Mouse (Mus musculus) macrophage (primary cell): ENCODE measurements around the gene Zfp36l1. TPM values are rescaled to one million over a fixed set of nuclear protein-coding genes. Genes with fewer than 3 reads are reported as not detected.
"Not testable (repeated sequence)": the region's sequence is repeated elsewhere in the genome, so short reads cannot be mapped to it uniquely, and the experiment has no call there.

Experiments
- H3K27ac ChIP-seq: fragments of 350-480 bp; formaldehyde crosslinking; 2 replicates; pipeline ENCODE4 v1.9.0; 2021
- H3K36me3 ChIP-seq: fragments of 350-480 bp; formaldehyde crosslinking; 2 replicates; pipeline ENCODE4 v1.9.0; 2021; ENCODE audit errors: inconsistent target
- H3K4me3 ChIP-seq: fragments of 350-480 bp; formaldehyde crosslinking; 2 replicates; pipeline ENCODE4 v1.9.0; 2021; ENCODE audit errors: inconsistent target
- H3K79me2 ChIP-seq: fragments of 350-480 bp; formaldehyde crosslinking; 2 replicates; pipeline ENCODE4 v1.9.0; 2021; ENCODE audit errors: inconsistent target
- WGBS: methylation state at CpG from one replicate; pipeline ENCODE4 v1.1.7; 2026; ENCODE audit warnings: inconsistent platforms; ENCODE audit not compliant: missing documents; 5-methylcytosine and 5-hydroxymethylcytosine counted together
- polyA plus RNA-seq: library from polyadenylated mRNA; stranded (reverse); fragments of 250-400 nt; gene quantifications from 3 replicates; pipeline ENCODE4 v1.2.4, GENCODE M21; 2018; ENCODE audit warnings: inconsistent platforms

Zfp36l1 gene
- polyA plus RNA-seq, 1 experiment from 2014 or later = 127 TPM

- H3K4me3 ChIP-seq, H3K27ac ChIP-seq, H3K36me3 ChIP-seq: not testable (repeated sequence)
- peaks cover 35% of the 10 kb centered on the region for H3K79me2 ChIP-seq
- WGBS = 4% methylated on average over 10 of the region's 11 CpGs
Measured at GRCm38 (mm10) chr12:80108896-80109668, 3.7 kb downstream of the Zfp36l1 start.

- Histone ChIP-seq H3K4me3 (no peak overlapping the region), H3K27ac (no peak overlapping the region), H3K36me3 (no peaks in the 10 kb centered on the region; the same call in 1 of the 2 replicates), H3K79me2 (peaks cover 27% of the 10 kb centered on the region)
- 93% methylated on average over 2 of the region's 3 CpGs for WGBS
Measured at GRCm38 (mm10) chr12:80106896-80107667, 5.7 kb downstream of the Zfp36l1 start.

- Histone ChIP-seq H3K79me2 (peaks cover 20% of the 10 kb centered on the region), H3K4me3 (no peak overlapping the region), H3K27ac (no peak overlapping the region), H3K36me3 (no peaks in the 10 kb centered on the region; the same call in 1 of the 2 replicates)
- 96% methylated on average over 4 of the region's 4 CpGs for WGBS
Measured at GRCm38 (mm10) chr12:80106138-80106895, 6.5 kb downstream of the Zfp36l1 start.

- 73% methylated on average over 5 of the region's 5 CpGs for WGBS
- Histone ChIP-seq H3K36me3 (no peaks in the 10 kb centered on the region), H3K27ac (no peak overlapping the region), H3K79me2 (no peaks in the 10 kb centered on the region), H3K4me3 (no peak overlapping the region)
Measured at GRCm38 (mm10) chr12:80103521-80103973, 9.3 kb downstream of the Zfp36l1 start.

GRCm38 (mm10) chr12:80103089-80103488 lies 9.7 kb downstream of the Zfp36l1 start:
- Histone ChIP-seq H3K4me3 (no peak overlapping the region), H3K27ac (no peak overlapping the region), H3K79me2 (no peaks in the 10 kb centered on the region), H3K36me3 (no peaks in the 10 kb centered on the region)
- 98% methylated on average over 4 of the region's 4 CpGs for WGBS

- no peaks in the 10 kb centered on the region for H3K36me3 ChIP-seq
- no peaks in the 10 kb centered on the region for H3K79me2 ChIP-seq
- 89% methylated on average over 1 of the region's 1 CpGs for WGBS
- H3K27ac ChIP-seq = no peak overlapping the region
- H3K4me3 ChIP-seq = no peak overlapping the region
Measured at GRCm38 (mm10) chr12:80098825-80099224, 14.0 kb downstream of the Zfp36l1 start.

- 79% methylated on average over 6 of the region's 6 CpGs for WGBS
- no peak overlapping the region for H3K4me3 ChIP-seq
- H3K36me3 ChIP-seq = no peaks in the 10 kb centered on the region
- no peak overlapping the region for H3K27ac ChIP-seq
- no peaks in the 10 kb centered on the region for H3K79me2 ChIP-seq
Measured at GRCm38 (mm10) chr12:80096734-80097133, 16.1 kb downstream of the Zfp36l1 start.

GRCm38 (mm10) chr12:80092787-80093186 lies 20.0 kb downstream of the Zfp36l1 start:
- H3K4me3 ChIP-seq = no peak overlapping the region
- no peak overlapping the region for H3K27ac ChIP-seq
- no peaks in the 10 kb centered on the region for H3K36me3 ChIP-seq
- no peaks in the 10 kb centered on the region for H3K79me2 ChIP-seq

GRCm38 (mm10) chr12:80091080-80091479 lies 21.7 kb downstream of the Zfp36l1 start:
- WGBS = 80% methylated on average over 8 of the region's 8 CpGs

GRCm38 (mm10) chr12:80090529-80090928 lies 22.3 kb downstream of the Zfp36l1 start:
- Histone ChIP-seq H3K27ac (no peak overlapping the region), H3K4me3 (no peak overlapping the region), H3K79me2 (no peaks in the 10 kb centered on the region), H3K36me3 (no peaks in the 10 kb centered on the region)
- 100% methylated on average over 3 of the region's 5 CpGs for WGBS

More at GRCm38 (mm10) chr12:80091080-80091479, 21.7 kb downstream of the Zfp36l1 start:
- Histone ChIP-seq H3K79me2 (no peaks in the 10 kb centered on the region), H3K36me3 (no peaks in the 10 kb centered on the region), H3K4me3 (no peak overlapping the region), H3K27ac (no peak overlapping the region)

GRCm38 (mm10) chr12:80088143-80088542 lies 24.7 kb downstream of the Zfp36l1 start:
- Histone ChIP-seq H3K36me3 (no peaks in the 10 kb centered on the region), H3K79me2 (no peaks in the 10 kb centered on the region), H3K4me3 (no peak overlapping the region), H3K27ac (no peak overlapping the region)
- 100% methylated on average over 4 of the region's 4 CpGs for WGBS

- Histone ChIP-seq H3K4me3 (no peak overlapping the region), H3K79me2 (no peaks in the 10 kb centered on the region), H3K27ac (no peak overlapping the region), H3K36me3 (no peaks in the 10 kb centered on the region)
- 58% methylated on average over 6 of the region's 7 CpGs for WGBS
Measured at GRCm38 (mm10) chr12:80084446-80085112, 28.2 kb downstream of the Zfp36l1 start.

- Histone ChIP-seq H3K36me3 (no peaks in the 10 kb centered on the region), H3K79me2 (no peaks in the 10 kb centered on the region), H3K27ac (no peak overlapping the region), H3K4me3 (no peak overlapping the region)
- whole genome bisulfite sequencing = 61% methylated on average over 3 of the region's 3 CpGs
Measured at GRCm38 (mm10) chr12:80083937-80084336, 28.9 kb downstream of the Zfp36l1 start.

GRCm38 (mm10) chr12:80083133-80083821 lies 29.5 kb downstream of the Zfp36l1 start:
- Histone ChIP-seq H3K79me2 (no peaks in the 10 kb centered on the region), H3K27ac (no peak overlapping the region), H3K4me3 (no peak overlapping the region), H3K36me3 (no peaks in the 10 kb centered on the region)
- 49% methylated on average over 7 of the region's 7 CpGs for WGBS
